Mouse (Mus musculus) embryonic fibroblast, embryonic 13.5 days (primary cell): ENCODE results near the gene Ghdc.

Experiments used
- CTCF ChIP-seq: IDR thresholded peaks from 2 replicates; pipeline ENCODE4 v1.5.1; 2011; ENCODE audit warnings: mild to moderate bottlenecking, control low read depth, low read length, moderate library complexity, borderline replicate concordance; ENCODE audit not compliant: insufficient read depth
- POLR2A ChIP-seq: IDR thresholded peaks from 2 replicates; pipeline ENCODE4 v1.6.1; 2011; ENCODE audit warnings: low read depth, mild to moderate bottlenecking, control low read depth, low read length, moderate library complexity

- no peak for TF ChIP-seq POLR2A
- no peak for TF ChIP-seq CTCF
These were observed 9.5 kb upstream of the Ghdc start for GRCm38 (mm10) chr11:100780247-100780646.
